Mouse (Mus musculus): ENCODE data around the gene Rnf217.

DNA sequence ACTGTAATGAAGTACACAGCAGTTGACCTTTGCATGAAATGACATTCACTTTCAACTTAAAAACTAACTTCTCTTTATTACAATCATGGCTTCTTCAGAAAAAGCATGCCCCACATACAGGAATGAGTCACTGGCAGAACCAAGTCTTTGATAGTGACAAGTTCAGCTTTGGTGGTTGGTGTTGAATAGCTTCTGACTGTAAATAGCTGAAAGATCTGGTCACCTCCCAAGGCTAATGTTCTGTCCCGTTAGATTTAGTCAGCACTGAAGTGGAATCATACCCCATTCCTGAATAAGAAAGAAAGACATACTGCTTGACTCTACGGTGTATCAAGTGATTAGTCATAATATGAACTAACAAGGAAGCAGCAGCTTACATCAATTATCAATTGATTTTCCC, 51.7 kb downstream of the Rnf217 start:
- no peak for TF ChIP-seq CTCF (conservative IDR thresholded peaks at IDR 0.05 in 1 of 2, IDR thresholded peaks at IDR 0.05 in 1 of 2; ENCODE audit: low read depth in 2 of 2, low read length in 2 of 2)
- no peak for TF ChIP-seq KAT2A (IDR thresholded peaks at IDR 0.05; ENCODE audit: insufficient replicate concordance, low read length)
- TF ChIP-seq E2F4 (IDR thresholded peaks at IDR 0.05; ENCODE audit: insufficient replicate concordance, low read depth, low read length) = no peak
- no peak for TF ChIP-seq NRF1 (IDR thresholded peaks at IDR 0.05; ENCODE audit: low read depth, low read length)
- no peak for TF ChIP-seq MXI1 (IDR thresholded peaks at IDR 0.05; ENCODE audit: low read depth, low read length)
- TF ChIP-seq IRF4 (IDR thresholded peaks at IDR 0.05; ENCODE audit: low read depth, low read length) = no peak
- no peak for TF ChIP-seq RAD21 (IDR thresholded peaks at IDR 0.05; ENCODE audit: low read depth, low read length)
